Mouse (Mus musculus): ENCODE measurements around the gene Foxred1. TPM values are rescaled to one million over a fixed set of nuclear protein-coding genes. Genes with fewer than 3 reads are reported as not detected.

Gene Foxred1
- polyA plus RNA-seq, 1 experiment from 2014 or later, result 50.7 TPM

GRCm38 (mm10) chr9:35164142-35164874 lies 46.5 kb downstream of the Foxred1 start:
- Histone ChIP-seq H3K27me3 (no peaks in the 10 kb centered on the region), H3K9ac (no peak overlapping the region), H3K9me3 (replicated peaks) (no peaks in the 10 kb centered on the region), H3K27ac (no peak overlapping the region), H3K4me2 (no peak overlapping the region), H3K4me1 (peaks cover 16% of the 10 kb centered on the region), H3K36me3 (peaks cover 12% of the 10 kb centered on the region), H3K4me3 (replicated peaks) (no peak overlapping the region)
- ATAC-seq (replicated peaks; ENCODE audit: low FRiP score), result no peak
- WGBS, result 72% methylated on average over 5 of the region's 5 CpGs

DNA sequence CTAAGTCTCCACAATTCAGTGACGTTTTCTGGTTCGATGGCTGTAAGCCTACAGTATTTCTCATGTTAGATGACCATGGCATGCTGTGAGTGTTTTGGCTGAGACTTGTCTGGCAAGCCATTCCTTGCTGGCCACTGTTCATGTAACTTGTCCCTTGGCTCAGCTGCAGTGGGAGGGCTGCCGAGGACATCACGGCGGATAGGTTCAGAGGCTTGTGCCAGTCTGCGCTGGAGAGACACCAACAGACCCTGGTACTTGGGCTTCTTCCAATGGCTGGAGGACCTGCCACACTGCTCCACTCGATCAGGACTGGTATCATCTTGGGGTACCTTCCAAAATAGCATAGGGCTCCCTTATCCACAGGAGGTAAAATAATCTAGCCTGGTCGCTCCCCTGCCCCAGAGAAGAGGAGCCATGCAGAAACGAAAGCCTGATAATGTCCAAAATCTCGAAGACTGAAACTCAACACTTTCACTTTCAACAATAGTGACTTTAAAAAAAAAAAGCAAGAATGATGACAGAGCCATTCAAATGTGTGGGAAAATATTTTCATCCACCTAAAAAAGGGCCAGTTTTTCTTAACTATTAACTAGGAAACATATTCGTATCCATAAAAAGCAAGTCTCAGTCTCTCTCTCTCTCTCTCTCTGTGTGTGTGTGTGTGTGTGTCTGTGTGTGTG lies 47.7 kb downstream of the Foxred1 start:
- peaks cover 12% of the 10 kb centered on the region for H3K36me3 ChIP-seq
- WGBS, result 88% methylated on average over 11 of the region's 11 CpGs
- H3K9ac ChIP-seq, result no peak overlapping the region
- no peaks in the 10 kb centered on the region for H3K9me3 ChIP-seq (replicated peaks)
- no peak overlapping the region for H3K27ac ChIP-seq
- no peak for ATAC-seq (replicated peaks; ENCODE audit: low FRiP score)
- H3K4me1 ChIP-seq, result peaks cover 13% of the 10 kb centered on the region
- no peak overlapping the region for H3K4me2 ChIP-seq
- no peaks in the 10 kb centered on the region for H3K27me3 ChIP-seq
- no peak overlapping the region for H3K4me3 ChIP-seq (replicated peaks)

DNA sequence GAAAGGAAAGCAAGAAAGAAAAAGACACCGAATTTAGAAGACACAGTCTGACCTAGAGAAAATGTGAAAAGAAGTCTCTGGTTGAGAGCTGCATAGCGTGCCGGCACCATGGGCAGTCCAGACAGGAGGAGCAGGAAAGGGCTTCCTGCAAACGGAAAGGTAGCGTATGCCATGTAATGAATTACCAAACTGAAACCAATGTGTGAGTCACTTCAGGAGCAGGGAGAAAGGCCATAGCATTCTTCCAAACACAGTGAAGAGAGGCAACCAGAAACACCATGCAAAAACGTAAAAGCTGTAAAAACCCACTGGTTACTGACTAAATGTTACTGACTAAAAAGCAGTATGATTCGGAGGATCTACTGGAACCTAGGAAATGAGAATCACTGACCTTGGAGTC lies 49.1 kb downstream of the Foxred1 start:
- 80% methylated on average over 7 of the region's 7 CpGs for WGBS
- H3K9ac ChIP-seq, result no peak overlapping the region
- H3K27me3 ChIP-seq, result no peaks in the 10 kb centered on the region
- H3K9me3 ChIP-seq (replicated peaks), result no peaks in the 10 kb centered on the region
- peaks cover 12% of the 10 kb centered on the region for H3K36me3 ChIP-seq
- no peak overlapping the region for H3K27ac ChIP-seq
- peaks cover 9% of the 10 kb centered on the region for H3K4me1 ChIP-seq
- H3K4me3 ChIP-seq (replicated peaks), result no peak overlapping the region
- no peak for ATAC-seq (replicated peaks; ENCODE audit: low FRiP score)
- H3K4me2 ChIP-seq, result no peak overlapping the region

- H3K4me1 ChIP-seq, result peaks cover 11% of the 10 kb centered on the region
- no peak overlapping the region for H3K4me2 ChIP-seq
- H3K4me3 ChIP-seq (replicated peaks), result no peak overlapping the region
- no peaks in the 10 kb centered on the region for H3K9me3 ChIP-seq (replicated peaks)
- no peak overlapping the region for H3K9ac ChIP-seq
- H3K27me3 ChIP-seq, result no peaks in the 10 kb centered on the region
- 57% methylated on average over 2 of the region's 2 CpGs for WGBS
- peaks cover 15% of the 10 kb centered on the region for H3K36me3 ChIP-seq
- no peak overlapping the region for H3K27ac ChIP-seq
- ATAC-seq (replicated peaks; ENCODE audit: low FRiP score), result no peak
Measured at GRCm38 (mm10) chr9:35160662-35161061, 50.2 kb downstream of the Foxred1 start.

DNA sequence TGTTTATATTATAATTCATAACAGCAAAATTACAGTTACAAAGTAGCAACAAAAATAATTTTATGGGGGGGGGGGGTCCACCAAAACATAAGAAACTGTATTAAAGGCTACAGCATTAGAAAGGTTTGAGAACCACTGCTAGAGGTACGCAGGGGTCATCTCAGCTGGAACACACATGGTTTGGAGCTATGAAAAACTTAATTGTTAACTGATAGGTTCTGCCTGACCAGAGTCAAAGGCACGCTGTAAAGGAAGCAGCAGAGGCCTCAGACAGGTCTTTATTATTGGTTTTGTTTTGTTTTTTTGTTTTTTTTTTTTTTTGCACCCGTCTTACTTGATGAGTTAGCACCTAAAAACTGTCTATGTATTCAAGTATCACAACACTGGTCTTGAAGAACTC lies 52.4 kb downstream of the Foxred1 start:
- 69% methylated on average over 3 of the region's 3 CpGs for WGBS
- no peaks in the 10 kb centered on the region for H3K9me3 ChIP-seq (replicated peaks)

GRCm38 (mm10) chr9:35156862-35157261 lies 54.0 kb downstream of the Foxred1 start:
- no peaks in the 10 kb centered on the region for H3K27me3 ChIP-seq
- no peak overlapping the region for H3K4me2 ChIP-seq
- no peak overlapping the region for H3K9ac ChIP-seq
- no peaks in the 10 kb centered on the region for H3K9me3 ChIP-seq (replicated peaks)
- H3K36me3 ChIP-seq, result 0 out of 2 replicates have a peak, but pooled peaks cover 2% of the 10 kb centered on the region
- H3K4me3 ChIP-seq (replicated peaks), result no peak overlapping the region
- no peak overlapping the region for H3K27ac ChIP-seq
- WGBS, result 73% methylated on average over 4 of the region's 4 CpGs
- peaks cover 8% of the 10 kb centered on the region for H3K4me1 ChIP-seq
- ATAC-seq (replicated peaks; ENCODE audit: low FRiP score), result 0 out of 2 replicates have a peak, but pooled peaks have one; percentile 22

More for the DNA sequence above, 52.4 kb downstream of the Foxred1 start:
- Histone ChIP-seq H3K4me1 (peaks cover 11% of the 10 kb centered on the region), H3K9ac (no peak overlapping the region), H3K4me2 (no peak overlapping the region), H3K36me3 (peaks cover 7% of the 10 kb centered on the region), H3K27ac (no peak overlapping the region), H3K4me3 (replicated peaks) (no peak overlapping the region), H3K27me3 (no peaks in the 10 kb centered on the region)
- ATAC-seq (replicated peaks; ENCODE audit: low FRiP score), result no peak

DNA sequence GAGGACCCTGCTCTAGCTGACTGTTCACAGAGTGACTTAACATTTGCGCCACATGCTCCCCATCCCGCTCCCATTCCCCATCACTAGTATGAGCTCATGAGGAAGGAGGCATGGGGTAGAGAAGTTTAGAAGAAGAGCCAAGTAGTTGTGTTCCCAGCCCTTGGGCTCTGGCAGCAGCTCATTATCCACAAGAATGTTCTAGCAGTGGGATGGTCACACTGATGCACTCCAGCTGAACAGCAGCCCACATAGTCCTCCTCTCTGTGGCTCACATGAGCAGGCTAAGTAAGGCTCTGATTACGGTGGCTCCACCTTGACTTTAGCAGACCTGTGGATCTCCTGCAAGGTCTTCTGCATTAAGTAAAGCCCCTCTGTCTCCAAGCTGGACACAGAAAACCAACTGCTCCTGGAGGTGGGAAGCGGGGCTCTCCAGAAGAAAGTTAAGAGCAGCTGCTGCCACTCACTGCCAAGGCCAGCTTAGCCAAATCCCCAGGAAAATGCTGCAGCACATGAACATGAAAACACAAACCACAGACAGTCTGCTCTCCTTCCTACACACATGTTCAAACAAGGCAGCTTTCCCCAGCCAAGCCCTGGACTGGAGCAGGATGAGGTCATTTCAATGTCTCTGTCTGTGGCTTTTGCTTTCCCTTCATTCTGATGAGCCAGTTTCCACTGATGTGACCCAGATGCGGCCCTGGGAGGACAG lies 54.7 kb downstream of the Foxred1 start:
- no peak overlapping the region for H3K4me3 ChIP-seq (replicated peaks)
- no peak overlapping the region for H3K4me2 ChIP-seq
- 0 out of 2 replicates have a peak, but pooled peaks cover 2% of the 10 kb centered on the region for H3K36me3 ChIP-seq
- 88% methylated on average over 5 of the region's 5 CpGs for WGBS
- H3K27ac ChIP-seq, result no peak overlapping the region
- no peak overlapping the region for H3K9ac ChIP-seq
- H3K4me1 ChIP-seq, result peaks cover 8% of the 10 kb centered on the region
- ATAC-seq (replicated peaks; ENCODE audit: low FRiP score), result no peak
- H3K9me3 ChIP-seq (replicated peaks), result no peaks in the 10 kb centered on the region
- H3K27me3 ChIP-seq, result no peaks in the 10 kb centered on the region

Other genes with a start within 250 kb of the Foxred1 start
- 17.4 and 17.8 TPM in 2 replicates for gene St3gal4, start 91.8 kb downstream of the Foxred1 start, polyA plus RNA-seq (2015; fragmentation: Nextera tagmentation; extraction: Ambion mirVana)
- gene Dcps, start 35.0 kb downstream of the Foxred1 start, polyA plus RNA-seq (2015; fragmentation: Nextera tagmentation; extraction: Ambion mirVana), result 94.4 and 95.4 TPM in 2 replicates
- 117 and 123 TPM in 2 replicates for gene Srpr, start 10.9 kb downstream of the Foxred1 start, polyA plus RNA-seq (2015; fragmentation: Nextera tagmentation; extraction: Ambion mirVana)
- 11.9 and 12.1 TPM in 2 replicates for gene Tirap, start 10.8 kb downstream of the Foxred1 start, polyA plus RNA-seq (2015; fragmentation: Nextera tagmentation; extraction: Ambion mirVana)
- gene Fam118b, start 56.8 kb upstream of the Foxred1 start, polyA plus RNA-seq (2015; fragmentation: Nextera tagmentation; extraction: Ambion mirVana), result 37.6 and 41.2 TPM in 2 replicates
- 28.9 and 31.5 TPM in 2 replicates for gene Rpusd4, start 56.8 kb upstream of the Foxred1 start, polyA plus RNA-seq (2015; fragmentation: Nextera tagmentation; extraction: Ambion mirVana)
- gene Cdon, start 210.1 kb upstream of the Foxred1 start, polyA plus RNA-seq (2015; fragmentation: Nextera tagmentation; extraction: Ambion mirVana), result 4.0 and 4.2 TPM in 2 replicates

All from kidney, embryonic 15.5 days (tissue).